Mouse (Mus musculus) forebrain, embryonic 12.5 days (tissue): ENCODE data around the gene Cdh23. TPM values are rescaled to one million over a fixed set of nuclear protein-coding genes. Genes with fewer than 3 reads are reported as not detected.
A peak's percentile ranks its signal among the peaks of the same experiment; 100 is the strongest.

Source experiments
- ATAC-seq: fragments of 200-750 bp; cut with Nextera tagmentation; 2 replicates; pipeline ENCODE4 v1.8.0; 2017; ENCODE audit warnings: moderate TSS enrichment; ENCODE audit not compliant: low FRiP score
- H3K27ac ChIP-seq: fragments of 300-500 bp; sonication (generic); 2 replicates; pipeline ENCODE4 v1.5.1; 2016; ENCODE audit warnings: mild to moderate bottlenecking
- H3K27me3 ChIP-seq: fragments of 300-500 bp; sonication (generic); 2 replicates; pipeline ENCODE4 v1.6.1; 2016; ENCODE audit warnings: mild to moderate bottlenecking
- H3K36me3 ChIP-seq: fragments of 300-500 bp; sonication (generic); replicated peaks from 2 replicates; pipeline ENCODE4 v1.6.1; 2016; ENCODE audit warnings: mild to moderate bottlenecking
- H3K4me1 ChIP-seq: fragments of 300-500 bp; sonication (generic); 2 replicates; pipeline ENCODE4 v1.6.1; 2016
- H3K4me2 ChIP-seq: fragments of 300-500 bp; sonication (generic); 2 replicates; pipeline ENCODE4 v1.6.1; 2016; ENCODE audit warnings: mild to moderate bottlenecking, moderate library complexity
- H3K4me3 ChIP-seq: fragments of 300-500 bp; sonication (generic); replicated peaks from 2 replicates; pipeline ENCODE4 v1.5.1; 2016; ENCODE audit warnings: mild to moderate bottlenecking
- H3K9ac ChIP-seq: fragments of 300-500 bp; sonication (generic); 2 replicates; pipeline ENCODE4 v1.6.1; 2016; ENCODE audit warnings: mild to moderate bottlenecking
- H3K9me3 ChIP-seq: fragments of 300-500 bp; sonication (generic); 2 replicates; pipeline ENCODE4 v1.6.1; 2016
- WGBS: fragments of 180-500 bp; shearing (Covaris S2); methylation state at CpG from one replicate; pipeline ENCODE4 v1.1.7; 2016; 5-methylcytosine and 5-hydroxymethylcytosine counted together
- polyA plus RNA-seq: library from polyadenylated mRNA; unstranded; fragments of >200 nt; fragmentation: Nextera tagmentation; extraction: Ambion mirVana; gene quantifications from 2 replicates; pipeline ENCODE4 v1.2.1, GENCODE M21; 2016

Cdh23 gene
- polyA plus RNA-seq, 1 experiment from 2014 or later, result 2.5 TPM

GRCm38 (mm10) chr10:60430591-60430990 is 265.7 kb downstream of the Cdh23 start:
- H3K9me3 ChIP-seq, result peaks cover 1% of the 10 kb centered on the region
- no peak overlapping the region for H3K4me2 ChIP-seq
- H3K9ac ChIP-seq, result no peak overlapping the region
- ATAC-seq, result 0 out of 2 replicates have a peak, but pooled peaks have one; percentile 41
- no peak overlapping the region for H3K27ac ChIP-seq
- H3K27me3 ChIP-seq, result 0 out of 2 replicates have a peak, but pooled peaks cover 2% of the 10 kb centered on the region
- 25% methylated on average over 6 of the region's 6 CpGs for WGBS
- H3K4me1 ChIP-seq, result peaks cover 16% of the 10 kb centered on the region
- H3K4me3 ChIP-seq, result no peak overlapping the region
- H3K36me3 ChIP-seq, result no peaks in the 10 kb centered on the region

GRCm38 (mm10) chr10:60430001-60430400 is 266.3 kb downstream of the Cdh23 start:
- Histone ChIP-seq H3K27me3 (0 out of 2 replicates have a peak, but pooled peaks cover 2% of the 10 kb centered on the region), H3K4me3 (no peak overlapping the region), H3K9me3 (peaks cover 7% of the 10 kb centered on the region), H3K27ac (no peak overlapping the region), H3K4me2 (no peak overlapping the region), H3K36me3 (no peaks in the 10 kb centered on the region), H3K4me1 (peaks cover 16% of the 10 kb centered on the region), H3K9ac (no peak overlapping the region)
- WGBS, result 43% methylated on average over 10 of the region's 10 CpGs
- no peak for ATAC-seq

DNA sequence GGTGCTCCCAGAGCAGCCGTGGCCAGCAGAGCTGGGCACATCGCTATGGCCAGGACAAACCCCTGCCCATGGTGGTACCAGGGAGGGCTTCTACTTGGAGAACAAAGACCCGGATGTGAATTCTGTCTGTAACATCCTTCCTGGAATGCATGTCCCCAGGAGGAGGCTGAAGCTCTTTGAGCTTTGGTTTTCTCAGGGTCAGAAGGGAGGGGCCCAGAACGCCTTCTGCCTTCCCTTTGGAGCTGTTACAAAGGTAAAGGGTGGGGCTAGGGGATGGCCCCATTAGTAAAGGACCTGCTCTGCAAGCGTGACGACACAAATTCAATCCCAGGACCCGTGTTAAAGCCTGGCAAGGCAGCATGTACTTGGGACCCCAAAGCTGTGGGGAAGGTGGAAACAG is 273.5 kb downstream of the Cdh23 start:
- peaks cover 9% of the 10 kb centered on the region for H3K9me3 ChIP-seq
- H3K4me3 ChIP-seq, result no peak overlapping the region
- no peak overlapping the region for H3K27ac ChIP-seq
- WGBS, result 67% methylated on average over 7 of the region's 7 CpGs
- H3K4me1 ChIP-seq, result no peaks in the 10 kb centered on the region
- no peaks in the 10 kb centered on the region for H3K27me3 ChIP-seq
- no peak overlapping the region for H3K4me2 ChIP-seq
- no peak overlapping the region for H3K9ac ChIP-seq
- ATAC-seq, result no peak
- no peaks in the 10 kb centered on the region for H3K36me3 ChIP-seq

- WGBS, result 24% methylated on average over 4 of the region's 4 CpGs
- Histone ChIP-seq H3K36me3 (no peaks in the 10 kb centered on the region), H3K9me3 (no peaks in the 10 kb centered on the region), H3K4me2 (no peak overlapping the region), H3K4me3 (no peak overlapping the region), H3K4me1 (no peaks in the 10 kb centered on the region; the same call in 1 of the 2 replicates), H3K27ac (no peak overlapping the region), H3K9ac (no peak overlapping the region), H3K27me3 (no peaks in the 10 kb centered on the region)
- no peak for ATAC-seq
Observed at GRCm38 (mm10) chr10:60419624-60420023, 276.7 kb downstream of the Cdh23 start.

DNA sequence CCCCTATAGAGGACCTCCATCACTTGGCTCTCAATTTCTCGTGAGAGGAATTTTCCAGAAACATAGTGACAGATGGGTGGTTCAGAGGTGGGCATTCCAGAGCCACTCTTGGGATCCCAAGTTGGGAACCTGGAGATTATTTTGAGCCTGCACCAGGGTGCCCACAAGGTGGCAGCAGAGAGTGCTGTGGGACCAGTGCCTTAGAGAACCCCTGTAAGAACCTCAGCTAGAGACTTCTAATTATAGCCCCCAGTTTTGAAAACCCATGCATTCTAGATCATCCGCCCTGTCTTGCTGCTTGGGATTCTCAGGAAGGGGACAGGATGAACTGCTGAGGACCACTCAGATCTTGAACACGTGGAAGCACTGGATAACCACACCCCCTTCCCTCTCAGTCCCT is 278.2 kb downstream of the Cdh23 start:
- H3K9ac ChIP-seq, result no peak overlapping the region
- ATAC-seq, result no peak
- WGBS, result 20% methylated on average over 3 of the region's 3 CpGs
- H3K4me1 ChIP-seq, result no peaks in the 10 kb centered on the region; the same call in 1 of the 2 replicates
- no peak overlapping the region for H3K4me3 ChIP-seq
- no peak overlapping the region for H3K27ac ChIP-seq
- no peaks in the 10 kb centered on the region for H3K36me3 ChIP-seq
- no peaks in the 10 kb centered on the region for H3K9me3 ChIP-seq
- H3K4me2 ChIP-seq, result no peak overlapping the region
- H3K27me3 ChIP-seq, result no peaks in the 10 kb centered on the region

- ATAC-seq, result no peak
- no peaks in the 10 kb centered on the region for H3K27me3 ChIP-seq
- no peak overlapping the region for H3K9ac ChIP-seq
- no peaks in the 10 kb centered on the region for H3K36me3 ChIP-seq
- WGBS, result 82% methylated on average over 2 of the region's 2 CpGs
- H3K27ac ChIP-seq, result no peak overlapping the region
- no peaks in the 10 kb centered on the region; the same call in 1 of the 2 replicates for H3K4me1 ChIP-seq
- no peak overlapping the region for H3K4me2 ChIP-seq
- no peaks in the 10 kb centered on the region for H3K9me3 ChIP-seq
- H3K4me3 ChIP-seq, result no peak overlapping the region
Observed at GRCm38 (mm10) chr10:60417041-60417440, 279.2 kb downstream of the Cdh23 start.

DNA sequence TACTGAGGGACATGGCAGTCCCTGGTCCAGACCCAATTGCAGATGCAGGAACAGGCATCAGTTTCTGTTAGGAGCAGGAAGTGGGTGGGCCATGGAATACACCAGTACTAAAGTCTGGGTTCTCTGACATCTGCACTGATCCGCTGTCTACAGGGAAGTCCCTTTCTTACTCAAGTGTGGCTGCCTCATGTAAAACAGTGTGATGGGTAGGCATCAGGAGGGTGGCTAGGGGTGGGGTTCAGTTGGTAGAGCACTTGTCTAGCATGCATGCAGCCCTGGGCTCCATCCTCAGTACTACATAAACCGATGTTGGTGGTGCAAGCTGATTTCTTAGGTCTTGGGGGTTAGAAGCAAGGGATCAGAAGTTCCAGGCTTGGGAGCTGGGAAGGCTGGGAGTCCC is 282.5 kb downstream of the Cdh23 start:
- Histone ChIP-seq H3K36me3 (no peaks in the 10 kb centered on the region), H3K4me2 (no peak overlapping the region), H3K9me3 (no peaks in the 10 kb centered on the region), H3K4me3 (no peak overlapping the region), H3K4me1 (no peaks in the 10 kb centered on the region; the same call in 1 of the 2 replicates), H3K27ac (no peak overlapping the region), H3K27me3 (peaks cover 18% of the 10 kb centered on the region; the same call in 1 of the 2 replicates), H3K9ac (no peak overlapping the region)
- no peak for ATAC-seq
- 85% methylated on average over 2 of the region's 2 CpGs for WGBS

DNA sequence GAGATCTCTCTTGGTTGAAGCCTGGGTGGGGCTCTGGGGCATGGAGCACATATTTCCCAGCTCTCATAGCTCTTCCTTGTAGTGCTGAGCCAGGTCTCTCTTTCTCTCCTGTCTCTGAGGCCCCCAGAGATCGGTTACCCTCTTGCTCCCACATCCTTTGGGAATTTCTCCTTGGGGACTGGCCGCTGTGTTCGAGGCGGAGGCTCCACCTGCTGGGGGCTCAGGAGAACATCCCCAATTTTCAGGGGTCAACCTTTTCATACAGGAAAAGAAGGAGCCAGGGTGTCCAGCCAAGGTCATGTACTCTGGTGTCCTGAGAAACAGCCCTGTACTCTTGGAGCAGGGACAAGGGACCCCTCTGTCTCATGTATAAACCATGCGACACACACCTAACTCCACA is 284.5 kb downstream of the Cdh23 start:
- Histone ChIP-seq H3K4me2 (no peak overlapping the region), H3K9ac (no peak overlapping the region), H3K9me3 (no peaks in the 10 kb centered on the region), H3K27me3 (peaks cover 27% of the 10 kb centered on the region; the same call in 1 of the 2 replicates), H3K4me1 (no peaks in the 10 kb centered on the region; the same call in 1 of the 2 replicates), H3K36me3 (no peaks in the 10 kb centered on the region), H3K4me3 (no peak overlapping the region), H3K27ac (no peak overlapping the region)
- ATAC-seq, result no peak
- WGBS, result 33% methylated on average over 5 of the region's 5 CpGs

DNA sequence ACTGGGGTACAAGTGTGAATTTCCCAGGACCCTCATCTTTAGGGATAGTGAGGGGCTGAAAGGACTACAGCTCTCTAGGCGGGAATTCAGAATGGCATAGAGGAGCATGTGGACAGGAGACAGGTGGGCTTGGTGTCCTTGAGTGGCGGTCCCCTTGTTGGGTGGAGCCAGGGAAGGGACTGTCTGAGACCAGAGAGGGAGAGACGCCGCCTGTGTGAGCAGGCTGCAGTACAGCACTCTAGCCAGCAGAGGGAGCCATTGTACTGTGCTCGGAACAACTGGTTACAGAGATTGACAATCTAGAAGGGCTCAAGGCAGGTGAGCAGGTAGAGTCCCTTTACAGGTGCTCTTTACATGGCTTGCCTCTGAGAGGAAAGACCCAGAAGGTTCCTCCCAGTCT is 288.5 kb downstream of the Cdh23 start:
- no peak overlapping the region for H3K9ac ChIP-seq
- no peaks in the 10 kb centered on the region for H3K9me3 ChIP-seq
- no peak overlapping the region for H3K27ac ChIP-seq
- no peaks in the 10 kb centered on the region for H3K4me1 ChIP-seq
- H3K36me3 ChIP-seq, result no peaks in the 10 kb centered on the region
- H3K4me3 ChIP-seq, result no peak overlapping the region
- 2% methylated on average over 5 of the region's 5 CpGs for WGBS
- 0 out of 2 replicates have a peak, but pooled peaks have one; percentile 33 for ATAC-seq
- no peak overlapping the region for H3K4me2 ChIP-seq
- peaks cover 27% of the 10 kb centered on the region; the same call in 1 of the 2 replicates for H3K27me3 ChIP-seq

GRCm38 (mm10) chr10:60405460-60406177 is 290.7 kb downstream of the Cdh23 start:
- ATAC-seq, result no peak
- Histone ChIP-seq H3K9ac (no peak overlapping the region), H3K4me3 (no peak overlapping the region), H3K27ac (no peak overlapping the region), H3K9me3 (no peaks in the 10 kb centered on the region), H3K4me2 (no peak overlapping the region), H3K36me3 (no peaks in the 10 kb centered on the region), H3K4me1 (peaks cover 1% of the 10 kb centered on the region), H3K27me3 (peaks cover 20% of the 10 kb centered on the region; the same call in 1 of the 2 replicates)
- WGBS, result 58% methylated on average over 7 of the region's 7 CpGs

- Histone ChIP-seq H3K4me2 (no peak overlapping the region), H3K9ac (no peak overlapping the region), H3K4me3 (no peak overlapping the region), H3K27ac (no peak overlapping the region), H3K36me3 (no peaks in the 10 kb centered on the region), H3K9me3 (no peaks in the 10 kb centered on the region), H3K4me1 (peaks cover 9% of the 10 kb centered on the region), H3K27me3 (no peaks in the 10 kb centered on the region; the same call in 1 of the 2 replicates)
- 81% methylated on average over 11 of the region's 11 CpGs for WGBS
- no peak for ATAC-seq
Observed at GRCm38 (mm10) chr10:60400507-60401295, 295.6 kb downstream of the Cdh23 start.

DNA sequence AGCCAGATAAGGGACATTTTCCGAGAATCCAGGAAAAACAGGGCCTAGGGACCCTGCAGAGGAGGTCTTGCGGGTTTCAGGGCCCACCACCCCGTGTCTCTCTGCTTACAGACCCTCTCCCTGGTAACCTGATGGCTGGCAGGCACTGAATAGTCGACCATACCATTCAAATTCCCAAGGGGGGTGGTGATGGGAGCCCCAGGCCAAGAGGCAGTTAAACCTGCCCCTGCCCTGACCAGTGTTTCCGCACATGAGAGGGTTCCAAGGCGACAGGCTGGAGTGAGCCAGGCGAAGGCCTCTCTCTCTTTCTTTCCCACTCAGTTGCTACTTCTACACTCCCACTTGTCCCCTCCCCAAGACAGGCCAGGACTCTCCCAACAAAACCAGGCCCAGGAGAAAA is 296.8 kb downstream of the Cdh23 start, which contains the start of gene Gm17455:
TSS of gene Gm17455 (plus strand) at position 278 of the 400 bp plus-strand sequence.
- no peaks in the 10 kb centered on the region; the same call in 1 of the 2 replicates for H3K27me3 ChIP-seq
- H3K4me2 ChIP-seq, result no peak within 1 kb of the TSS; the same call in 1 of the 2 replicates
- H3K9ac ChIP-seq, result no peak within 1 kb of the TSS
- H3K9me3 ChIP-seq, result no peaks in the 10 kb centered on the region
- peaks cover 9% of the 10 kb centered on the region for H3K4me1 ChIP-seq
- no peaks in the 10 kb centered on the region for H3K36me3 ChIP-seq
- no peak for ATAC-seq
- no peak within 1 kb of the TSS for H3K4me3 ChIP-seq
- no peak within 1 kb of the TSS for H3K27ac ChIP-seq
- WGBS, result 51% methylated on average over 7 of the region's 7 CpGs
